Mouse (Mus musculus): ENCODE results near the gene Slc22a13. TPM values are rescaled to one million over a fixed set of nuclear protein-coding genes. Genes with fewer than 3 reads are reported as not detected.
"Not testable (repeated sequence)": the region's sequence is repeated elsewhere in the genome, so short reads cannot be mapped to it uniquely, and the experiment has no call there.

Slc22a13 gene
- polyA plus RNA-seq, 1 experiment from 2014 or later = not detected

GRCm38 (mm10) chr9:119240286-119240997, 31.5 kb upstream of the Slc22a13 start:
- H3K4me3 ChIP-seq (ENCODE audit: low read length) = no peak overlapping the region
- H3K9ac ChIP-seq (ENCODE audit: low read depth, low read length) = no peak overlapping the region
- no peak overlapping the region for H3K4me2 ChIP-seq (ENCODE audit: low read length)
- peaks cover 18% of the 10 kb centered on the region for H3K36me3 ChIP-seq (ENCODE audit: control insufficient read depth, insufficient read depth, low read length)
- 73% methylated on average over 10 of the region's 10 CpGs for WGBS
- no peaks in the 10 kb centered on the region for H3K27me3 ChIP-seq (replicated peaks; ENCODE audit: control insufficient read depth, insufficient read depth, low read length)
- no peaks in the 10 kb centered on the region for H3K9me3 ChIP-seq (ENCODE audit: control insufficient read depth, low read length)
- no peak for ATAC-seq
- no peak overlapping the region for H3K27ac ChIP-seq (ENCODE audit: low read depth, low read length)
- H3K4me1 ChIP-seq (ENCODE audit: control insufficient read depth, insufficient read depth, low read depth, low read length) = no peaks in the 10 kb centered on the region

DNA sequence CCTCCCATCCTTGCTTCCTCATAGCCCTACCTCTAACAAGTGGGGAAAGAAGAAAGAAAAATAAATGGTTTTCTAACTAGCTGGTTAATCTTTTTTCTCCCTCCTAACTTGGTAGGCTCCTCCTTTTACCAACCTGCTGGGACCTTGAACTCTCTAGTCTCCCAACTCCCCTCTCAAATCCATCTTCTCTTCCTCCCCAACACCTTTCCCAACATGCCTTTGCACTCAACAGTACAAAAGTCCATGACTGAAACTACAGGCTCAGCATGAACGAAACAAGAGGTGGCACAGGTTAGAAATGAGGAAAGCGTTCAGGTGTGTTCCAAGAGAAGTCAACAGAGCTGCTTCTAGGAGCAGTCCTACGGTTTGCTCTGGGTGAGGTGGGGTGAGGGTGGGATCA, 30.4 kb upstream of the Slc22a13 start:
- H3K36me3 ChIP-seq (ENCODE audit: control insufficient read depth, insufficient read depth, low read length) = peaks cover 18% of the 10 kb centered on the region
- H3K27ac ChIP-seq (ENCODE audit: low read depth, low read length) = no peak overlapping the region
- no peaks in the 10 kb centered on the region for H3K4me1 ChIP-seq (ENCODE audit: control insufficient read depth, insufficient read depth, low read depth, low read length)
- H3K4me3 ChIP-seq (ENCODE audit: low read length) = no peak overlapping the region
- no peak overlapping the region for H3K9ac ChIP-seq (ENCODE audit: low read depth, low read length)
- WGBS = 92% methylated on average over 3 of the region's 3 CpGs
- ATAC-seq = no peak
- H3K9me3 ChIP-seq (ENCODE audit: control insufficient read depth, low read length) = no peaks in the 10 kb centered on the region
- H3K4me2 ChIP-seq (ENCODE audit: low read length) = no peak overlapping the region
- H3K27me3 ChIP-seq (replicated peaks; ENCODE audit: control insufficient read depth, insufficient read depth, low read length) = no peaks in the 10 kb centered on the region

- no peak overlapping the region for H3K27ac ChIP-seq (ENCODE audit: low read depth, low read length)
- no peaks in the 10 kb centered on the region for H3K27me3 ChIP-seq (replicated peaks; ENCODE audit: control insufficient read depth, insufficient read depth, low read length)
- H3K4me3 ChIP-seq (ENCODE audit: low read length) = no peak overlapping the region
- no peaks in the 10 kb centered on the region for H3K9me3 ChIP-seq (ENCODE audit: control insufficient read depth, low read length)
- no peak for ATAC-seq
- H3K4me1 ChIP-seq (ENCODE audit: control insufficient read depth, insufficient read depth, low read depth, low read length) = no peaks in the 10 kb centered on the region
- no peak overlapping the region for H3K9ac ChIP-seq (ENCODE audit: low read depth, low read length)
- WGBS = 86% methylated on average over 4 of the region's 4 CpGs
- H3K4me2 ChIP-seq (ENCODE audit: low read length) = no peak overlapping the region
- peaks cover 13% of the 10 kb centered on the region; the same call in 1 of the 2 replicates for H3K36me3 ChIP-seq (ENCODE audit: control insufficient read depth, insufficient read depth, low read length)
Observed at GRCm38 (mm10) chr9:119238796-119239195, 29.9 kb upstream of the Slc22a13 start.

- H3K4me2 ChIP-seq (ENCODE audit: low read length) = no peak overlapping the region
- no peak overlapping the region for H3K27ac ChIP-seq (ENCODE audit: low read depth, low read length)
- no peaks in the 10 kb centered on the region for H3K27me3 ChIP-seq (replicated peaks; ENCODE audit: control insufficient read depth, insufficient read depth, low read length)
- H3K4me1 ChIP-seq (ENCODE audit: control insufficient read depth, insufficient read depth, low read depth, low read length) = no peaks in the 10 kb centered on the region
- no peak overlapping the region for H3K4me3 ChIP-seq (ENCODE audit: low read length)
- no peaks in the 10 kb centered on the region for H3K36me3 ChIP-seq (ENCODE audit: control insufficient read depth, insufficient read depth, low read length)
- H3K9me3 ChIP-seq (ENCODE audit: control insufficient read depth, low read length) = no peaks in the 10 kb centered on the region
- no peak for ATAC-seq
- 97% methylated on average over 7 of the region's 7 CpGs for WGBS
- H3K9ac ChIP-seq (ENCODE audit: low read depth, low read length) = no peak overlapping the region
Observed at GRCm38 (mm10) chr9:119231552-119231951, 22.7 kb upstream of the Slc22a13 start.

DNA sequence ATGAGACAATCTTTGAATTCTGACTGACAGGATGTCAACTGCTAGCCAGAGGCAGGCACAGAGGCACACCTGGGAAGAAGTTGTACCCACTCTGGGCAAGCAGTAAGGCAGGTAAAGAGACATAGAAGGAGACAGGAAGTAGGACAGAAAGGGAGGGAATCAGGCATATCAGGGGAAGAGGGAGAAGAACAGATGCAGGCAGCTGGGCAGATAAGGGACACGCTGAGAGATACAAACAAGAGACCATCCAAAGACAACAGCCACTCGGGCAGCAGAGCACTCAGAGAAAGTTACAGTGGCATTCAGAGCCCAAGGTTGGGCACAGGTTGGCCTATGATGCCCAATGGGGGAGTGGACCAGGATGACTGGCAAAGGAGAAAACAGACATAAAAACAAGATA, 21.9 kb upstream of the Slc22a13 start:
- 84% methylated on average over 2 of the region's 2 CpGs for WGBS

GRCm38 (mm10) chr9:119220249-119220648, 11.4 kb upstream of the Slc22a13 start:
- no peak overlapping the region for H3K4me3 ChIP-seq (ENCODE audit: low read length)
- no peak for ATAC-seq
- no peaks in the 10 kb centered on the region for H3K27me3 ChIP-seq (replicated peaks; ENCODE audit: control insufficient read depth, insufficient read depth, low read length)
- H3K27ac ChIP-seq (ENCODE audit: low read depth, low read length) = no peak overlapping the region
- no peak overlapping the region for H3K9ac ChIP-seq (ENCODE audit: low read depth, low read length)
- 93% methylated on average over 4 of the region's 4 CpGs for WGBS
- H3K4me1 ChIP-seq (ENCODE audit: control insufficient read depth, insufficient read depth, low read depth, low read length) = no peaks in the 10 kb centered on the region
- H3K36me3 ChIP-seq (ENCODE audit: control insufficient read depth, insufficient read depth, low read length) = peaks cover 8% of the 10 kb centered on the region
- no peaks in the 10 kb centered on the region; the same call in 1 of the 2 replicates for H3K9me3 ChIP-seq (ENCODE audit: control insufficient read depth, low read length)
- no peak overlapping the region for H3K4me2 ChIP-seq (ENCODE audit: low read length)

More for the DNA sequence above, 21.9 kb upstream of the Slc22a13 start:
- no peaks in the 10 kb centered on the region for H3K27me3 ChIP-seq (replicated peaks; ENCODE audit: control insufficient read depth, insufficient read depth, low read length)
- no peak for ATAC-seq
- no peak overlapping the region for H3K4me3 ChIP-seq (ENCODE audit: low read length)
- no peaks in the 10 kb centered on the region for H3K36me3 ChIP-seq (ENCODE audit: control insufficient read depth, insufficient read depth, low read length)
- H3K4me1 ChIP-seq (ENCODE audit: control insufficient read depth, insufficient read depth, low read depth, low read length) = no peaks in the 10 kb centered on the region
- H3K9ac ChIP-seq (ENCODE audit: low read depth, low read length) = no peak overlapping the region
- no peaks in the 10 kb centered on the region for H3K9me3 ChIP-seq (ENCODE audit: control insufficient read depth, low read length)
- no peak overlapping the region for H3K27ac ChIP-seq (ENCODE audit: low read depth, low read length)
- no peak overlapping the region for H3K4me2 ChIP-seq (ENCODE audit: low read length)

DNA sequence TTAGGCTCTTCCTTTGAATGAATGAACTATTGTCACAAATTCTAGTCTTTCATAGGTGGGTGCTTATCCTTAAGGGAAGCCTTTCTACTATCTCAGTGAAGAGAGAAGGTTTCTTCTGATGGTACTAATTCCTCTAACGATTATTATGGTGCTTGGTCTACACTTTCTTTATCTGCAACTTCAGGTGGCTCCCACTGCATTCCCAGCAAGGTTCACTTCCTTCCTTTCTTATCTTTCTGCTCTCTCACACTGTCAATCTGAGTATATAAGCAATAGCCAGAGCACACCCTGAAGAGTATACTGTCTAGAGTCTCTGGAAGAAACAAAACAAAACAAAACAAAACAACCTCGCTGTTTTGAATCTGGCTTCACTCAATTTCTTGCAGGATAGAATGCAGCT, 10.8 kb upstream of the Slc22a13 start:
- WGBS = 88% methylated on average over 2 of the region's 2 CpGs
- H3K4me2 ChIP-seq (ENCODE audit: low read length) = no peak overlapping the region
- no peak overlapping the region for H3K4me3 ChIP-seq (ENCODE audit: low read length)
- H3K9me3 ChIP-seq (ENCODE audit: control insufficient read depth, low read length) = no peaks in the 10 kb centered on the region; the same call in 1 of the 2 replicates
- H3K27ac ChIP-seq (ENCODE audit: low read depth, low read length) = no peak overlapping the region
- no peaks in the 10 kb centered on the region for H3K27me3 ChIP-seq (replicated peaks; ENCODE audit: control insufficient read depth, insufficient read depth, low read length)
- peaks cover 8% of the 10 kb centered on the region for H3K36me3 ChIP-seq (ENCODE audit: control insufficient read depth, insufficient read depth, low read length)
- H3K9ac ChIP-seq (ENCODE audit: low read depth, low read length) = no peak overlapping the region
- no peaks in the 10 kb centered on the region for H3K4me1 ChIP-seq (ENCODE audit: control insufficient read depth, insufficient read depth, low read depth, low read length)
- no peak for ATAC-seq

- H3K4me3 ChIP-seq (ENCODE audit: low read length); H3K9ac ChIP-seq (ENCODE audit: low read depth, low read length); H3K27ac ChIP-seq (ENCODE audit: low read depth, low read length); H3K36me3 ChIP-seq (ENCODE audit: control insufficient read depth, insufficient read depth, low read length); H3K9me3 ChIP-seq (ENCODE audit: control insufficient read depth, low read length); H3K27me3 ChIP-seq (replicated peaks; ENCODE audit: control insufficient read depth, insufficient read depth, low read length); H3K4me1 ChIP-seq (ENCODE audit: control insufficient read depth, insufficient read depth, low read depth, low read length); H3K4me2 ChIP-seq (ENCODE audit: low read length); ATAC-seq: not testable (repeated sequence)
- WGBS = 97% methylated on average over 2 of the region's 2 CpGs
Observed at GRCm38 (mm10) chr9:119215341-119215740, 6.4 kb upstream of the Slc22a13 start.

GRCm38 (mm10) chr9:119214601-119215000, 5.7 kb upstream of the Slc22a13 start:
- H3K27me3 ChIP-seq (replicated peaks; ENCODE audit: control insufficient read depth, insufficient read depth, low read length) = no peaks in the 10 kb centered on the region
- WGBS = 92% methylated on average over 6 of the region's 6 CpGs
- H3K4me1 ChIP-seq (ENCODE audit: control insufficient read depth, insufficient read depth, low read depth, low read length) = no peaks in the 10 kb centered on the region
- no peaks in the 10 kb centered on the region for H3K9me3 ChIP-seq (ENCODE audit: control insufficient read depth, low read length)
- no peak overlapping the region for H3K4me2 ChIP-seq (ENCODE audit: low read length)
- no peak for ATAC-seq
- H3K27ac ChIP-seq (ENCODE audit: low read depth, low read length) = no peak overlapping the region
- no peak overlapping the region for H3K9ac ChIP-seq (ENCODE audit: low read depth, low read length)
- H3K36me3 ChIP-seq (ENCODE audit: control insufficient read depth, insufficient read depth, low read length) = peaks cover 7% of the 10 kb centered on the region; the same call in 1 of the 2 replicates
- no peak overlapping the region for H3K4me3 ChIP-seq (ENCODE audit: low read length)

Data from hindbrain, embryonic 16.5 days (tissue).